In the genomic region with DNA sequence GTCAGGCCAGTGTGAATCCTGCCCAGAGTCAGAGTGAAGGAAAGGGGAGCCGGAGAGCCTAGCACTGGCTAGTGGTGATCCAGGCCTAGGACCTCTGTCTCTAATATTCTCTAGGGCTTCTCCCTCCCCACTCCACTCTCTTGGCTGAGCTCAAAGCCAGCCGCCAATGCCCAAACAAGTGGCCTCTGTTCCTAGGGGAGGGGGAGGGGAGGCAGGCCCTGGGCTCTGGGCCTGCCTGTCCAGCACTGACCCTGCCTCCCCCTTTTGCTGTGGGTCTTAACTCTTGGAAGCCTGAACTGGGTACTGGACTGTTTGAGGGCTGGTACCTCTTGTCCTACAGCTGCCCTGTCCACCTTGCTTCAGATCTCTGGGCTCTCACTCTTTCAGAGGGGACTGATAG, we compare ENCODE assay signal across 10 mouse cellular contexts. TPM values are rescaled to one million over a fixed set of nuclear protein-coding genes. Genes with fewer than 3 reads are reported as not detected.
DNase-seq lines count a peak whose midpoint lies in the region; ATAC-seq lines count a peak whose summit lies in the region.
"Had no signal": no experiment of that assay in that cellular context is flagged by ENCODE, and none has a peak within 500 bp of the region (broad histone marks: within the 10 kb centered on the region; RNA-seq: fewer than 3 reads in every experiment).

No protein-coding gene starts in this region.

- intact Hi-C loops in left cerebral cortex, postnatal 36 days (cut with DNase I) = no loop called here

- no peaks in the 10 kb centered on the region for H3K9me3 ChIP-seq in kidney, embryonic 15.5 days (replicated peaks)

- ATAC-seq in kidney, embryonic 15.5 days (replicated peaks; ENCODE audit: low FRiP score) = no peak
- ATAC-seq: Patski had no signal

- no peak overlapping the region for H3K4me2 ChIP-seq in kidney, embryonic 15.5 days

- H3K36me3 ChIP-seq in kidney, embryonic 15.5 days = peaks cover 7% of the 10 kb centered on the region

- H3K27me3 ChIP-seq in kidney, embryonic 15.5 days = peaks cover 13% of the 10 kb centered on the region; the same call in 1 of the 2 replicates
- H3K27me3 ChIP-seq: Patski had no signal

- no peak overlapping the region for H3K4me3 ChIP-seq in kidney, embryonic 15.5 days (replicated peaks)
- H3K4me3 ChIP-seq: erythroblast, embryonic 14.5 days had no signal

- DNase-seq in kidney, adult 18-20 months = no peak
- DNase-seq in forelimb bud, embryonic 11.5 days (ENCODE audit: low read depth, low spot score) = peak; percentile 26
- DNase-seq in left cerebral cortex, postnatal 36 days (ENCODE audit: low spot score in 2 of 2) = peak; percentile 23 to 28
- DNase-seq in right cerebral cortex, adult 2 months (ENCODE audit: low spot score in 2 of 2) = peak; percentile 14 to 44
- DNase-seq in urinary bladder, postnatal 36 days (ENCODE audit: low spot score in 2 of 2) = no peak
- DNase-seq in kidney, adult 11 months = no peak
- no peak for DNase-seq in gastrocnemius, postnatal 4 days (ENCODE audit: low spot score in 2 of 2)

- 37% methylated on average over 2 of the region's 2 CpGs for WGBS in kidney, embryonic 15.5 days

- H3K27ac ChIP-seq in kidney, embryonic 15.5 days = no peak overlapping the region

- peaks cover 36% of the 10 kb centered on the region for H3K4me1 ChIP-seq in kidney, embryonic 15.5 days

- peak overlapping the region; percentile 17; the same call in 1 of the 2 replicates for H3K9ac ChIP-seq in kidney, embryonic 15.5 days

RNA-seq across cellular contexts. Expression of a gene that starts 2.0 kb away (rescaled TPM):
- polyA plus RNA-seq in kidney, embryonic 15.5 days (2015; fragmentation: Nextera tagmentation; extraction: Ambion mirVana) = 78.9 and 97.1 TPM in 2 replicates
- 10 to 100 TPM; 16.5 to 17.6 TPM for total RNA-seq in left cerebral cortex, postnatal 36 days (2021)
- total RNA-seq in gastrocnemius, postnatal 4 days (2021) = 10 to 100 TPM; 49.2 to 57.4 TPM

RNA-seq across cellular contexts. Expression of a gene that starts 33.0 kb away (rescaled TPM):
- polyA plus RNA-seq in kidney, embryonic 15.5 days (2015; fragmentation: Nextera tagmentation; extraction: Ambion mirVana) = 55.4 and 58.5 TPM in 2 replicates
- total RNA-seq in left cerebral cortex, postnatal 36 days (2021) = 10 to 100 TPM; 75.7 to 85.6 TPM
- 1 to 10 TPM; 5.9 to 9.0 TPM for total RNA-seq in gastrocnemius, postnatal 4 days (2021)

RNA-seq across cellular contexts. Expression of a gene that starts 47.8 kb away (rescaled TPM):
- polyA plus RNA-seq in kidney, embryonic 15.5 days (2015; fragmentation: Nextera tagmentation; extraction: Ambion mirVana) = 17.4 and 18.5 TPM in 2 replicates
- 10 to 100 TPM; 52.7 to 55.5 TPM for total RNA-seq in left cerebral cortex, postnatal 36 days (2021)
- total RNA-seq in gastrocnemius, postnatal 4 days (2021) = 10 to 100 TPM in 1 of 2 experiments, 1 to 10 TPM in 1; 6.3 to 11.4 TPM

Comparison
In these comparisons a context has a peak if more than half of its experiments do, and no peak if none do; other contexts are left out.
1. DNase-seq: peak in forelimb bud, embryonic 11.5 days (single experiment), left cerebral cortex, postnatal 36 days (2 of 2) and right cerebral cortex, adult 2 months (2 of 2); none in kidney, adult 18-20 months (single experiment), urinary bladder, postnatal 36 days (0 of 2), kidney, adult 11 months (single experiment) and gastrocnemius, postnatal 4 days (0 of 2).
2. RNA of a gene that starts 33.0 kb away (total RNA-seq): 75.7 to 85.6 TPM in left cerebral cortex, postnatal 36 days; 5.9 to 9.0 TPM in gastrocnemius, postnatal 4 days; every median in the first group is over 4 times any median in the second.
3. RNA of a gene that starts 47.8 kb away (total RNA-seq): 52.7 to 55.5 TPM in left cerebral cortex, postnatal 36 days; 6.3 to 11.4 TPM in gastrocnemius, postnatal 4 days; every median in the first group is over 4 times any median in the second.